9 mouse cellular contexts compared by ENCODE assay signal in genomic region chr2:128339061-128339642, GRCm38 (mm10).
DNase-seq lines count a peak whose midpoint lies in the region; ATAC-seq lines count a peak whose summit lies in the region.
"Had no signal": no experiment of that assay in that cellular context is flagged by ENCODE, and none has a peak within 500 bp of the region (broad histone marks: within the 10 kb centered on the region; RNA-seq: fewer than 3 reads in every experiment).

No protein-coding gene starts in this region.

- 31% methylated on average over 8 of the region's 8 CpGs for WGBS in hindbrain, embryonic 12.5 days
- WGBS in hindbrain, embryonic 11.5 days = 32% methylated on average over 8 of the region's 8 CpGs
- WGBS in kidney, embryonic 15.5 days = 5% methylated on average over 8 of the region's 8 CpGs

- no peak overlapping the region for H3K9ac ChIP-seq in hindbrain, embryonic 12.5 days
- no peak overlapping the region for H3K9ac ChIP-seq in hindbrain, embryonic 11.5 days (ENCODE audit: low read depth, low read length)
- H3K9ac ChIP-seq in kidney, embryonic 15.5 days = no peak overlapping the region
- H3K9ac ChIP-seq: midbrain, embryonic 12.5 days had no signal

- no peaks in the 10 kb centered on the region for H3K9me3 ChIP-seq in hindbrain, embryonic 12.5 days (replicated peaks)
- no peaks in the 10 kb centered on the region for H3K9me3 ChIP-seq in hindbrain, embryonic 11.5 days (ENCODE audit: control insufficient read depth, low read length)
- no peaks in the 10 kb centered on the region for H3K9me3 ChIP-seq in kidney, embryonic 15.5 days (replicated peaks)
- H3K9me3 ChIP-seq: midbrain, embryonic 12.5 days had no signal

- peak overlapping the region; percentile 48; the same call in 1 of the 2 replicates for H3K27ac ChIP-seq in hindbrain, embryonic 12.5 days
- H3K27ac ChIP-seq in hindbrain, embryonic 11.5 days (ENCODE audit: low read depth, low read length) = no peak overlapping the region
- peak overlapping the region; percentile 91 for H3K27ac ChIP-seq in kidney, embryonic 15.5 days
- H3K27ac ChIP-seq: midbrain, embryonic 12.5 days had no signal

- H3K4me2 ChIP-seq in hindbrain, embryonic 12.5 days (replicated peaks) = no peak overlapping the region
- no peak overlapping the region for H3K4me2 ChIP-seq in hindbrain, embryonic 11.5 days (replicated peaks; ENCODE audit: low read depth, low read length)
- peak overlapping the region; percentile 40 for H3K4me2 ChIP-seq in kidney, embryonic 15.5 days
- H3K4me2 ChIP-seq: midbrain, embryonic 12.5 days had no signal

- peaks cover 19% of the 10 kb centered on the region for H3K4me1 ChIP-seq in hindbrain, embryonic 12.5 days
- H3K4me1 ChIP-seq in hindbrain, embryonic 11.5 days (replicated peaks; ENCODE audit: control insufficient read depth, insufficient read depth, low read length) = no peaks in the 10 kb centered on the region
- peaks cover 54% of the 10 kb centered on the region for H3K4me1 ChIP-seq in kidney, embryonic 15.5 days

- ATAC-seq in hindbrain, embryonic 12.5 days (ENCODE audit: low FRiP score) = no peak
- no peak for ATAC-seq in hindbrain, embryonic 11.5 days (ENCODE audit: low FRiP score)
- 0 out of 2 replicates have a peak, but pooled peaks have one; percentile 37 for ATAC-seq in kidney, embryonic 15.5 days (replicated peaks; ENCODE audit: low FRiP score)

- no peak for DNase-seq in hindbrain, embryonic 11.5 days (ENCODE audit: low spot score)
- peak; percentile 64 for DNase-seq in forelimb bud, embryonic 11.5 days (ENCODE audit: low read depth, low spot score)
- peak; percentile 54 for DNase-seq in mesoderm, embryonic 11.5 days (ENCODE audit: low read depth, low spot score)
- no peak for DNase-seq in urinary bladder, adult 18-20 months (ENCODE audit: low spot score in 2 of 2)
- DNase-seq in spleen, postnatal 4 days (ENCODE audit: low spot score in 2 of 2) = no peak
- DNase-seq in spleen, postnatal 36 days (ENCODE audit: low spot score in 2 of 2) = no peak

- no peaks in the 10 kb centered on the region for H3K36me3 ChIP-seq in hindbrain, embryonic 12.5 days
- H3K36me3 ChIP-seq in hindbrain, embryonic 11.5 days (ENCODE audit: control insufficient read depth, insufficient read depth, low read length) = no peaks in the 10 kb centered on the region
- H3K36me3 ChIP-seq in kidney, embryonic 15.5 days = no peaks in the 10 kb centered on the region
- H3K36me3 ChIP-seq: midbrain, embryonic 12.5 days had no signal

- H3K27me3 ChIP-seq in hindbrain, embryonic 12.5 days = no peaks in the 10 kb centered on the region; the same call in 1 of the 2 replicates
- H3K27me3 ChIP-seq in hindbrain, embryonic 11.5 days (ENCODE audit: control insufficient read depth, insufficient read depth, low read length) = no peaks in the 10 kb centered on the region
- peaks cover 2% of the 10 kb centered on the region; the same call in 1 of the 2 replicates for H3K27me3 ChIP-seq in kidney, embryonic 15.5 days
- H3K27me3 ChIP-seq: midbrain, embryonic 12.5 days had no signal

- H3K4me3 ChIP-seq in hindbrain, embryonic 12.5 days = no peak overlapping the region
- no peak overlapping the region for H3K4me3 ChIP-seq in hindbrain, embryonic 11.5 days (ENCODE audit: low read depth, low read length)
- no peak overlapping the region for H3K4me3 ChIP-seq in kidney, embryonic 15.5 days (replicated peaks)
- H3K4me3 ChIP-seq: midbrain, embryonic 12.5 days had no signal

Comparison
In these comparisons a context has a peak if more than half of its experiments do, and no peak if none do; other contexts are left out.
1. DNase-seq: peak in forelimb bud, embryonic 11.5 days (single experiment) and mesoderm, embryonic 11.5 days (single experiment); none in hindbrain, embryonic 11.5 days (single experiment), urinary bladder, adult 18-20 months (0 of 2), spleen, postnatal 4 days (0 of 2) and spleen, postnatal 36 days (0 of 2).